Mouse (Mus musculus) layer of hippocampus, postnatal 14 days (tissue): ENCODE results near the gene Asb16. TPM values are rescaled to one million over a fixed set of nuclear protein-coding genes. Genes with fewer than 3 reads are reported as not detected.

Experiments
- DNase-seq, 2 experiments: peaks; one replicate each; pipeline ENCODE4 v3.0.0; 2021 to 2022; ENCODE audit warnings: low spot score in 2 of 2, mixed read lengths in 1 of 2
- total RNA-seq, 2 experiments: library from RNA; stranded (reverse); gene quantifications; 2 replicates each; pipeline ENCODE4 v1.2.3; 2021

The Asb16 gene
- total RNA-seq, 2 experiments from 2014 or later, result 0.86 to 0.88 TPM

DNA sequence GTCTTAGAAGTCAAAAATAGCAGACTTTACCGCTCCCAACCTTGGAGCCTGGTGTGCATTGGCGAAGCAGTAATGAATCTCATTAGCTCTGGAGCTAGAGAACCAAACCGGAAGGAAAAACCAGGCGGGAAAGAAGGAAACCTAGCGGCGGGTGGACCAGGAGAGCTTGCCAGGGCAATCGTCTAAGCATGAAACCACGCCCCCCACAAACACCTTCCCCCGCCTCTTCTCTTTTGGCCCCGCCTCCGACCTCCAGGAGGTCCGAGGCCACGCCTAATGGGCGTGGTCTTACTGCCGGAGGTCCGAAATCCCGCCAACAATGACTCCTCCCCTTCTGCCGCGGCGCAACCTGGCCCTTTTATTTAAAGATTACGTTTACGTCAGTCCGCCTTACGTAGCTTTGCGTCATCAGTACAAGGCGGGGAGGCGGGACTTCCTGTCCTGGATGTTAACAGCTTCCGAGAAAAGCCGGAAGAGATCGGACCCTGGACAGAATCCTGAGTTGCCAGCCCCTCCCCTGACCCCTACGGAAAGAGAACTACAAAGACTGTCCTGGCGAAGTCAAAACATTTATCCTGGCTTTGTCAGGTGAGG lies 16.1 kb downstream of the Asb16 start, which contains the start of gene Tmub2:
Gene Tmub2, plus strand, starts transcription at position 431 of the 594 bp plus-strand sequence.
- peak; percentile 93 to 97 for DNase-seq

- DNase-seq, result no peak
Observed at GRCm38 (mm10) chr11:102285095-102285834, 16.7 kb downstream of the Asb16 start.

DNA sequence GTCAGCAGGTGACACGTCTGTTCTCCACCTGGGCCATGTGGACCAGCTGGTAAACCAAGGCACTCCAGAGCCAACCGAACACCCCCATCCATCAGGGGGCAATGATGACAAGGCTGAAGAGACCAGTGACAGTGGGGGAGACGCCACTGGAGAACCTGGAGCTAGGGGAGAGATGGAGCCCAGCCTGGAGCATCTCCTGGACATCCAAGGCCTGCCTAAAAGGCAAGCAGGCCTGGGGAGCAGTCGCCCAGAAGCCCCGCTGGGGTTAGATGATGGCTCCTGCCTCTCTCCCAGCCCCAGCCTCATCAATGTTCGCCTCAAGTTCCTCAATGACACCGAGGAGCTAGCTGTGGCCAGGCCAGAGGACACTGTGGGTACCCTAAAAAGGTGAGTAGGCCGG lies 18.9 kb downstream of the Asb16 start:
- DNase-seq, result no peak

DNA sequence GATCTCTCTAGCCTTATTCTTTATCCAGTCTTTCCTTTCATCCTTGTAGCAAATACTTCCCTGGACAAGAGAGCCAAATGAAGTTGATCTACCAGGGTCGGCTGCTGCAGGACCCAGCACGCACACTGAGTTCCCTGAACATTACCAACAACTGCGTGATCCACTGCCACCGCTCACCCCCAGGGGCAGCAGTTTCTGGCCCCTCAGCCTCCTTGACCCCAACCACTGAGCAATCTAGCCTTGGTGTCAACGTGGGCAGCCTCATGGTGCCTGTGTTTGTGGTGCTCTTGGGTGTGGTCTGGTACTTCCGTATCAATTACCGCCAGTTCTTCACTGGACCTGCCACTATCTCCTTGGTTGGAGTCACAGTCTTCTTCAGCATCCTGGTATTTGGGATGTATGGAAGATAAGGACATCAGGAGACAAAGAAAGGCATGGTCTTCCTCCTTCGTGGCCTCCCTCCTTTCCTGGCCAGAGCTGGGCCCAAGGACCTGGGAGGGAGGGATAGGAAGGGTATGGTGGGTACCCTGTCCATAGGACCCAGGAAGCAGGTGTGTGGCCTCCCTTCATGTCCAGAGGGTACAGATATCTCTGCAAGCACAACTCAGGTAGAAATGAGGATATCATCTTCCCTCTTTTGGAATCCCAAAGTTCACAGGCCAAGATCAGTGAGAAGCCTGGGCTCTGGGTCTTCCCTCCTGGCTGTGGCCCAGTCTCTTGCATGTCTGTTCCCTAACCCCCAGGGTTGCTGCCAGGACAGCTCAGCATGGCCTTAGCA lies 19.7 kb downstream of the Asb16 start:
- DNase-seq, result no peak

DNA sequence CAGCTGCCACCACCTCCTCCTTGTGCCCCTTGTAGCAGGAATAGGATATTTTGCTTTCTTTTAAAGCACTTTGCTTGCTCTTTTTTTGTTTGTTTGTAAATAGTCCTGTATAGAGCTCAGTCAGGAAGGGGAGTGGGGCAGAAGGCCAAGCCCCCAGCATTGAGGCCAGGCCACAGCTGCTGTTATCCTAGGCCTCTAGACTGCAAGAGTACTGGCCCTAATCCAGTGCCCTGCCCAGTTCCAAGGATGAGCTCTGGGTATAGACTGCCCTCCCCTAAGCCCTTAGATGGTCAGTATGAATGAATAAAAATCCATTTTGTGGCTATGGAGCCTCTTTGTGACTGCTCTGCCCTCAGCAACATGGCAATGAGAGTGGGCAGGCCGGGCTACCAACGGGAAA lies 20.4 kb downstream of the Asb16 start:
- DNase-seq, result no peak

GRCm38 (mm10) chr11:102289511-102290100 lies 21.1 kb downstream of the Asb16 start:
- DNase-seq, result no peak

GRCm38 (mm10) chr11:102290141-102290540 lies 21.6 kb downstream of the Asb16 start:
- no peak for DNase-seq

DNA sequence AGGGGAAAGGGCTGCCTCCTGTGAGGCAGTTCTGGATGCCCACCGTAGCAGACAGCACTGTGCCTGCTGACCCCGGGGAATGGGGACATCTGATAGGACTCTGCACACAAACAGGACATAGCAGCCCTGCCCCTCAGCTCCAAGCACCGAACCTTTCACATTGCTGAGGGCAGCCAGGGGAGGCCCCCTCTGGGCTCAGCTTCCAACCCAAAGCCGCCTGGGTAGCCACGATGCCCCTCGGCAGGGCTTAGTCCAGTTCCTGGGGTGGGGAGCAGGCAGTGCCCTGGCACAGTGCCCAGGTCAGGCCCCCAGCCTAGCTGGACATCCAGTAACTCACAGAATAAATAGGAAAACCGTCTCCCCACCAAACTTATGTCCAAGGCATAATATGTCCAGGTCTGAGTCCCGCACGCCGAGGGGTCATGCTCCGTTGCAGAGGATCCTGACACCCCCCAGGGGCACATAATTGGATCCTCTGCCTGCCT lies 22.6 kb downstream of the Asb16 start:
- no peak for DNase-seq

DNA sequence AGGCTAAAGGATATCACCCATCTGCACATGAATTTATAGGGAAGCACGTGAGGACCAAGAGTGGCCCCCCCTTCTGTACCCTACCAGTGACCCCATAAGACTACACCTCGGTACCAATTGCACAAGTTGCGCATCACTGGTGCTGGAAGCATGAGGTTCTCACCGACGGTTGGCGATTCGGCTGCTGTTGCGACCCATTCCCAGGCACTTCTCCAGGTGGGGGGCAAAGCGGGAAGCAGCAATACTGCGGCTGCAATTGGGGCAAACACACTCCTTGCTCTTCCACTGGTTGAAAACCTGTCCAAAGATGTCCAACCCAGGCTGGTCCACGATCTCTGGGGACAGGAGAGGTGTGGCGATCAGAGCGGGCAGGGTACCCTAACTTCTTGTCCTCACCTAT lies 25.4 kb downstream of the Asb16 start:
- no peak for DNase-seq

DNA sequence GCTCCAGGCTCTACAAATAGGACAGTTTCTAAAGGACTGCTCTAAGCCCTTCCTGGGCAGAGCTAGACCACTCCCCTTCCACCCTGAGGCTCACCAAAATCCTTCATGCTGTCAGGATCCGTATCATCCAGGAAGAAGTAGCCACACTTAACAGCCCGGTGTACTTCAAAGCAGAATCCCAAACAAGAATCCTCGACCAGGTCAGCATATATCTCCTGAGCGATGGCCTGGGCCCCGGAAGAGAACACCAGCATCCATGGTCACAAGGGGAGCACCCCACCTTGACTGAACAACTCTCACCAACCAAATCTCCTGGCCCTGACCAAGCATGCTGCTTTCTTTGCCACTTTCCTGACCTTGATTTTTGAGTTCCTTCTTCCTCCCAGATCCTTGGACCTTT lies 25.9 kb downstream of the Asb16 start:
- DNase-seq, result no peak

DNA sequence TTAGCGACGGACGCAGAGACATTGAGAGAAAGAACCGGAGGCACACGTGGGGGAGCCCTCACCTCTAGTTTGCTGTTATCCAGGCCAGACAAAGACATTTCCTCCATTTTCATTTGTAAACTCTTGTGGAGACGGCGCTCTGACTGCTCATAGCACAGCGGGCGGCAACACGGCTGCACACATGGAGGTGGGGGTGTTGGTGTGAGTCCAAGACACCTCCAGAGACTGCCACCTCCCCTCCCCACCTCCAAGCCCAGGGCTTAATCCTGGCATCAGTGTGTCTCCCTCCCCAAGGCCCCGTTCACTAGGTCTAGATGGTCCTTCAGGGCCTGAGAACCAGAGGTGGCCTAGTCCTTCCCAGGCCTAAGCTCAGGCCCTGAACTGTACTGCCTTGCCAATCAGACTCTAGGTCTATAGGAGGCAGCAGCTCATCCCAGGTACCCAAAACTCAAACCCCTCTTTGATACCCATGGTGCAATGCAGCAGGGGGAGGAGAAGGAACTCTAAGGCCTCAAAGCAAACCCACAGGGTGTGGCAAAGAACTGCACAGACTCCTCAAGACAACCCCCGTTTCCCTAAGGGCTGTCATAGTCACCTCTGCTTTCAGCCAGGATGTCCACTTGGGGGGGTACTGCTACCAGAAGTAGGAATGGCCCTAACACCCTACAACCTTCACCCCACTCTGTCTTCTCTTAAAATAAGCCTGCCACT lies 26.5 kb downstream of the Asb16 start:
- DNase-seq, result peak in 1 of 2 experiments; percentile 26

DNA sequence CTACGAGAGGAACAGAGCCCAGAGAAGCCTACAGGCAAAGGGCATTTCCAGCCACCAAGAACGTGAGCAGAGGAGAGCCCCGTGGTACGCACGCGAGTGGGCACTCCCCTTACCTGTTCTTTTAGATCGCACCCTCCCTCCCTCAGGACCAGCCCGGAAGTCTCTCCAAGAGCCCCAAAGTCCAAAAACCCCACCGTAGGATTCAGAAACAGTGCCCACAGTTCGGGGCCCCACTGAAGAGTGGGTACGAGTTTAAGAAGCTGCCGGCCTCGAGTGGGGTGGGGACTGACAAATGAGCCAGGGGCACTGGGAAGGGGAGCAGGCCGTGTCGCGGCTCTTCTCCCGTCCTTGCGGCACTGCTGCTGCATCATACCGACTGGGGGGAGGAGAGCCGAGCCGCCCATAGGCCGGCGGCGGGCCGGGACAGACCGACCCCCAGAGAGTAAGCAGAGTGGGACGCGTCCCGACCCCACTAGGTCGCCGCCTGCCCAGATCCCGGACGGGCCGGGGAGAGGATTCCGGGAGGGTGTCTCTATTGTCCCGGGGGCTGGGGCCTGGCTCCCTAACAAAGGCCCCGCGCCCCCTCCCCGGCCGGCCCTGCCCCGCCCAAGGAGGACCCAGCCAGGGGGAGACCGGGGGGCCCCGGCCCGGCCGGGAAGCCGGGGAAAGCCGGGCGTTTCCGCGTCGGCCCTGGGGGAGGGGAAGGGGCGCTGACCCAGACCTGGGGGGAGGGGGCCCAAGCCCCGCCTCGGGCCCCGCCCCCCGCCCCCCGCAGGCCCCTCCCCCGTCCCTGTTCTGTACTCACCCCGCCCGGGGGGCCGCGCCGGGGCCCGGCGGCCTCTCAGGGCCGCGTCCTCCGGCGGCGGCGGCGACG lies 27.3 kb downstream of the Asb16 start:
- DNase-seq, result peak in 1 of 2 experiments; percentile 53

DNA sequence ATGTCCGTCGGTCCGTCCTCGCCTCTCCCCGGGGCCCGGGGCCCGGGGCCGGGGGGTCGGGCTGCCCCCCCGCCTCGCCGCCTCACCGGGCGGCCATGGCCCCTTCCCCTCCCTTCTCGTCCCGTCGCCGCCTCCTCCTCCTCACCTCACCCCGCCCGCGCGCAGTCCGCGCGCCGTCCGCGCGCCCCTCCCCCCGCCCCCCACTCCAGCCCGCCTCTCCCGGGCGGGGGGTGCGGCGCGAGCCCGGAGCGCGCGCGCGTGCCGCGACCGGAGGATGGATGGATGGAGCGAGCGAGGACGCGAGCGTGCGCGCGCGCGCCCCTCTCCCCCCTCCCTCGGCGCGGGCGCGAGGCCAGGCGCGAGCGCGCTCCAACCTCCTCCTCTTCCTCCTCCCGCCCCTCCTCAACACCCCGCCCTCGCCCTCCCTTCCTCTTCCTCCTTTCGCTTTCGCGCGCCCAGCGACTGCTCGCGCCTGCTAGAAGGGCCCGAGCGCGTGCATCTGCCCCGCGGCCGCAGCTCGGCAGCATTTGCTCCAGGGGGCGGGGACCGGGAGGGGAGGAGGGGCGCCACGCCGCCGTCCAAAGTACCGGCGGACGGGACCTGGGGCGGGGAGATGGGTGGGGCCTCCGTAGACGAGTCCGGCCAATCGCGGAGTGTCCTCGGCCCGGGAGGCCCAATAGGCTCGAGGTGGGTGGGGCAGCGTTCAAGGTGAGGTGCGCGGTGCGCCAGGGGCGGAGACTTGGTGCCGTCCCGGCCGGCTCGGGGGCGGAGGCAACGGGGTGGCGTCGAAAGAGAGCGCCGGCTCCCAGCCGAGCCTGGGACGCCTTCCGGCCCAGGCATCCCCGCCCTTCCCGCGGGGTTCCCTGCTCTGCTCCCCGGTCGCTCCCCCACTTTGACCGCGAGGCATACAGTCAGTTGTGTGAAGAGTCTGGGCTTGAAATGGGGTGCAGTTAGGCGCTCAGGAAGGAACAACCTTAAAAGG lies 28.2 kb downstream of the Asb16 start, which contains the start of gene Atxn7l3:
Gene Atxn7l3, minus strand, starts transcription at position 141 of the 982 bp plus-strand sequence.
- peak; percentile 96 to 98 for DNase-seq

DNA sequence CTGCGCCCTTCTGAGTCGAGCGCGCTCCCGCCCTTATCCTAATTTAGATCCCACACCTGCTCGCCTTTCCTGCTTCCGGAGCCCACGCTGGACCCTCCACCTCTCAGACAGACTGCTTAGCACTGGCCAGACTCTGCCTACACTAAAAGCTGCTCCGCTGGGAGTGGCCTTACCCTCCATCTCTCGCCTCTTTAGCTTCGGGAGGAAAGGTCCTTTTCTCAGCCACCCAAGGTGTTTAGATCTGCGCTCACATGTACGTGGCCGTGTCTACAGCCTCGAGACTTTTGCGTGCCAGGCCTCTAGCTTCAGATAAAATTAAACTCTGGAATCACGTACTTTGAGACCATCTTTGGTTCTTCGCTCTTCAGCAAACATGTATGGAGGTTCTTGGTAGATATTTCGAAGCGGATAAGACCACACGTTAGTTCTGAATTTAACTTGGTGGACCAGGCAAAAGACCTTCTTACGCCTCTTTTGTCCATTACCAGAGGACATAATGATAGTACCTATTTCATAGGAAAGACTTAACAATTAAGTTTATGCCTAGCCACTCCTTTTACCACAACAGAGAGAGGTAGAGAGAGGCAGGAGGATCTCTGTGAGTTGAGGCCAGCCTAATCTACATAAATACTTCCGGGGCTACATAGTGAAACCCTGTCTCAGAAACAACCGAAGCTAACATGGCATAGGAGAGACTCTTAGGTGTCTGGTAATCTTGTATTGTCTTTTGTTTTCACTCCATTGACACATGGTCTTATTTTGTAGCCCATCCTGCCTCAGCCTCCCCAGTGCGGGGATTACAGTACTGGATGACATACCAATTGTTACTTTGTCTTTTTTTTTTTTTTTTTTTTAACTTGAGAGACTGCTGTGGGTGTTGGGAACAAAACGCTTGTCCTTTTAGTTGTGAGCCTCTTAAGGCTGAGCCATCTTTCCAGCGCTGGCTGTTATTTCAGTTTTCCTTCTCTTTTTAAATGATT lies 29.3 kb downstream of the Asb16 start:
- DNase-seq, result no peak

- peak in 1 of 2 experiments; percentile 52 for DNase-seq
Observed at GRCm38 (mm10) chr11:102299839-102300238, 31.3 kb downstream of the Asb16 start.

DNA sequence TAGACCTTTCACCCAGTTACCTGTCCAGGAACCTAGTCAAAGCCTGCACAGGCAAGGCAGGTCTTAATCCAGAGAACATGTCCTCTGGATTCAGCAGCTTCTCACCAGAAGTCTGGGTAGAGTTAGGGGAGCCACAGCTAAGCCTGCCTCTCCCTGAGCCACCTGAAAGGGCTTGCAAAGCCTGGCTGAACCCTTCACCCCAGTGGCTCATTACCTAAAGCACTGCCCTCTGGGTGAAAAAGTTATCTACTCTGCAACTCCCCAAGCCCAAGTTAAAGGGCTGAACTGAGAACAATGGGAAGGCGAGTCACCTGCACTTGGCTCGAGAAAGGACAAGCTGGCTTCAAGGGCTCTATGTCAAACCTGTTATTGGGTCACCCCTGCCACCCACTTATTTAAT lies 35.6 kb downstream of the Asb16 start:
- no peak for DNase-seq

DNA sequence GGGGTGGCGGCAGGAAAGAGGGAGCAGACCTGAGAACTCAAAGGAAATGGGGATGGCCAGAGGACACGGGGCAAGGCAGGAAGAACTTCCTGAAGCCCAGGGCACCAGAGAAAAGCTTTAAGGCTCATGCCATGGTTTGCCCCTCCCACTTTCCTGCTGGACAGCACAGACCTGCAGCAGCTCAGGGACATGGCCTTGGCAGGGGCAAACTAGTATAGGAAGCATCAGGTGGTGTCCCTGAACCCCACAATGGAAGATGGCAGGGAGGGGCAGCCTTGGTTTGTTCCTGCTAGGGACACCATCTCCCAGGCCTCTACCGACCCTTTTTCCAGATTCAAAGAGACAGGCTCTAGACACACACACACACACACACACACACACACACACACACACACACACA lies 36.8 kb downstream of the Asb16 start:
- no peak for DNase-seq
